Comparison of ENCODE assay signal across 9 mouse cellular contexts in the genomic region with DNA sequence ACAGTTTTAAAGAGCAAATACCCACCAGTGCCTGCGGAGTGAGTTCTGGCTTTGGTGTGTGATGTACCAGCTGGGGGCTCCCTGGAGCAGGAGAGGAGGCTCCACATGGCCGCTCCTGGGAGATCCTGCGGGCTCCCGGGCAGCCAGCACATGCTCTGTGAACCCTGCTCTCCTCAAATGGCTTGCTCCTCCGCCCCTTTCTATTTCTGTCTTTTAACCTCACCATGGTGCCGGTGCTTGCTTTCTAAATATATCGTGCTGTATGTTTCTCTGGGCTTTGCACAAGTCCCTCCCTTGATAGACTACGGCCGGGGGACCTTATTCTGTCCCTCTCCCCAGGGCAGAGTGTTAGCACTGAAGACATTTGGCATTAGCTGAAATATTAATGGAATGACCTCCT. TPM values are rescaled to one million over a fixed set of nuclear protein-coding genes. Genes with fewer than 3 reads are reported as not detected.
DNase-seq lines count a peak whose midpoint lies in the region; ATAC-seq and TF ChIP-seq lines count a peak whose summit lies in the region.
"Had no signal": no experiment of that assay in that cellular context is flagged by ENCODE, and none has a peak within 500 bp of the region (broad histone marks: within the 10 kb centered on the region; RNA-seq: fewer than 3 reads in every experiment).

No protein-coding gene starts in this region.

- TF ChIP-seq CTCF in lung, postnatal 0 days (IDR thresholded peaks at IDR 0.05): peak; percentile 50

- ATAC-seq in lung, postnatal 0 days: no peak
- no peak for ATAC-seq in forebrain, embryonic 14.5 days

- H3K36me3 ChIP-seq in lung, postnatal 0 days (ENCODE audit: insufficient read depth, low read length): no peaks in the 10 kb centered on the region
- peaks cover 88% of the 10 kb centered on the region for H3K36me3 ChIP-seq in forebrain, embryonic 14.5 days (ENCODE audit: control insufficient read depth, insufficient read depth, low read length)

- WGBS in lung, postnatal 0 days: 33% methylated on average over 9 of the region's 9 CpGs
- WGBS in forebrain, embryonic 14.5 days: 53% methylated on average over 9 of the region's 9 CpGs

- intact Hi-C loops in heart, postnatal 25 days (cut with DNase I): no loop called here
- intact Hi-C loops in left cerebral cortex, postnatal 36 days (cut with DNase I): loop anchor here (5.0 kb wide), 1 partner anchor 305 kb away; no protein-coding TSS in a partner anchor

- no peak overlapping the region for H3K27ac ChIP-seq in lung, postnatal 0 days (ENCODE audit: low read length)
- H3K27ac ChIP-seq in forebrain, embryonic 14.5 days (ENCODE audit: low read depth, low read length): no peak overlapping the region
- H3K27ac ChIP-seq: hindbrain, embryonic 14.5 days had no signal

- H3K9me3 ChIP-seq in lung, postnatal 0 days (ENCODE audit: low read length): no peaks in the 10 kb centered on the region
- H3K9me3 ChIP-seq in forebrain, embryonic 14.5 days (replicated peaks; ENCODE audit: control insufficient read depth, low read length): no peaks in the 10 kb centered on the region

- no peak overlapping the region for H3K4me3 ChIP-seq in lung, postnatal 0 days (ENCODE audit: low read depth, low read length)
- H3K4me3 ChIP-seq in forebrain, embryonic 14.5 days (ENCODE audit: low read depth, low read length): no peak overlapping the region

- no peak overlapping the region for H3K9ac ChIP-seq in lung, postnatal 0 days (replicated peaks; ENCODE audit: low read depth)
- H3K9ac ChIP-seq in forebrain, embryonic 14.5 days (ENCODE audit: low read length): no peak overlapping the region
- H3K9ac ChIP-seq: hindbrain, embryonic 14.5 days had no signal

- no peak for TF ChIP-seq EP300 in lung, postnatal 0 days (IDR thresholded peaks at IDR 0.05)

- DNase-seq in lung, postnatal 0 days (ENCODE audit: low spot score): no peak
- no peak for DNase-seq in lung, postnatal 25 days (ENCODE audit: low spot score)
- peak; percentile 82 to 85 for DNase-seq in cerebellum, postnatal 25 days
- DNase-seq in heart, postnatal 25 days (ENCODE audit: low spot score): peak; percentile 37
- DNase-seq in retina, embryonic 14.5 days (ENCODE audit: low spot score): peak; percentile 68
- no peak for DNase-seq in forebrain, embryonic 14.5 days (ENCODE audit: low spot score)
- DNase-seq in T-cell, adult 2 months (ENCODE audit: low spot score): no peak
- no peak for DNase-seq in left cerebral cortex, postnatal 36 days (ENCODE audit: low spot score in 2 of 2)

- H3K4me1 ChIP-seq in lung, postnatal 0 days (ENCODE audit: insufficient read depth, low read depth, low read length): no peaks in the 10 kb centered on the region
- no peaks in the 10 kb centered on the region for H3K4me1 ChIP-seq in forebrain, embryonic 14.5 days (ENCODE audit: control insufficient read depth, insufficient read depth, low read length)

- no peaks in the 10 kb centered on the region for H3K27me3 ChIP-seq in lung, postnatal 0 days (replicated peaks; ENCODE audit: insufficient read depth, low read length)
- H3K27me3 ChIP-seq in forebrain, embryonic 14.5 days (replicated peaks; ENCODE audit: control insufficient read depth, insufficient read depth, low read length): no peaks in the 10 kb centered on the region

- H3K4me2 ChIP-seq in lung, postnatal 0 days (replicated peaks; ENCODE audit: low read depth, low read length): no peak overlapping the region
- H3K4me2 ChIP-seq in forebrain, embryonic 14.5 days (ENCODE audit: low read length): no peak overlapping the region
- H3K4me2 ChIP-seq: hindbrain, embryonic 14.5 days had no signal

RNA-seq across cellular contexts. Expression of a gene that starts 15.5 kb away (rescaled TPM):
- polyA plus RNA-seq in lung, postnatal 0 days (2015; fragmentation: Nextera tagmentation; extraction: Ambion mirVana): 59.5 and 70.3 TPM in 2 replicates
- total RNA-seq in heart, postnatal 25 days (2021): 10 to 100 TPM; 21.9 to 23.3 TPM
- 31.4 and 35.7 TPM in 2 replicates for polyA plus RNA-seq in forebrain, embryonic 14.5 days (2014; fragmentation: Nextera tagmentation; extraction: Ambion mirVana)
- 10 to 100 TPM; 43.4 to 45.9 TPM for total RNA-seq in left cerebral cortex, postnatal 36 days (2021)

RNA-seq across cellular contexts. Expression of a gene that starts 17.6 kb away (rescaled TPM):
- 19.1 and 25.2 TPM in 2 replicates for polyA plus RNA-seq in lung, postnatal 0 days (2015; fragmentation: Nextera tagmentation; extraction: Ambion mirVana)
- total RNA-seq in heart, postnatal 25 days (2021): 10 to 100 TPM; 16.5 to 16.8 TPM
- polyA plus RNA-seq in forebrain, embryonic 14.5 days (2014; fragmentation: Nextera tagmentation; extraction: Ambion mirVana): 334 and 428 TPM in 2 replicates
- 100 to 1,000 TPM; 181 to 221 TPM for total RNA-seq in left cerebral cortex, postnatal 36 days (2021)

RNA-seq across cellular contexts. Expression of a gene that starts 41.3 kb away (rescaled TPM):
- 14.5 and 15.3 TPM in 2 replicates for polyA plus RNA-seq in lung, postnatal 0 days (2015; fragmentation: Nextera tagmentation; extraction: Ambion mirVana)
- total RNA-seq in heart, postnatal 25 days (2021): 1 to 10 TPM; 6.1 to 7.4 TPM
- 71.1 and 82.8 TPM in 2 replicates for polyA plus RNA-seq in forebrain, embryonic 14.5 days (2014; fragmentation: Nextera tagmentation; extraction: Ambion mirVana)
- total RNA-seq in left cerebral cortex, postnatal 36 days (2021): 1 to 10 TPM; 3.8 to 4.2 TPM

RNA-seq across cellular contexts. Expression of a gene that starts 44.8 kb away (rescaled TPM):
- polyA plus RNA-seq in lung, postnatal 0 days (2015; fragmentation: Nextera tagmentation; extraction: Ambion mirVana): 72.0 and 78.8 TPM in 2 replicates
- 10 to 100 TPM; 36.4 to 37.2 TPM for total RNA-seq in heart, postnatal 25 days (2021)
- polyA plus RNA-seq in forebrain, embryonic 14.5 days (2014; fragmentation: Nextera tagmentation; extraction: Ambion mirVana): 32.9 and 41.2 TPM in 2 replicates
- 10 to 100 TPM; 38.7 to 49.6 TPM for total RNA-seq in left cerebral cortex, postnatal 36 days (2021)

Comparison
In these comparisons a context has a peak if more than half of its experiments do, and no peak if none do; other contexts are left out.
1. DNase-seq: peak in cerebellum, postnatal 25 days (2 of 2), heart, postnatal 25 days (single experiment) and retina, embryonic 14.5 days (single experiment); none in lung, postnatal 0 days (single experiment), lung, postnatal 25 days (single experiment), forebrain, embryonic 14.5 days (single experiment), T-cell, adult 2 months (single experiment) and left cerebral cortex, postnatal 36 days (0 of 2).
2. RNA of a gene that starts 17.6 kb away (total RNA-seq): 181 to 221 TPM in left cerebral cortex, postnatal 36 days; 16.5 to 16.8 TPM in heart, postnatal 25 days; every median in the first group is over 10 times any median in the second.